Mouse (Mus musculus) adrenal gland, postnatal 10 days (tissue): Measurements from ENCODE around the gene Slc26a8. TPM values are rescaled to one million over a fixed set of nuclear protein-coding genes. Genes with fewer than 3 reads are reported as not detected.

ENCODE experiments used
- DNase-seq: peaks from one replicate; pipeline ENCODE4 v3.0.0; 2021; ENCODE audit warnings: mixed read lengths
- total RNA-seq, 2 experiments: library from RNA; stranded (reverse); gene quantifications; 2 replicates each; pipeline ENCODE4 v1.2.3; 2021

The Slc26a8 gene
- total RNA-seq, 2 experiments from 2014 or later: 1.4 to 4.7 TPM

- peak; percentile 60 for DNase-seq
Observed at GRCm38 (mm10) chr17:28591476-28591875, 98.6 kb downstream of the Slc26a8 start.

GRCm38 (mm10) chr17:28590596-28590995, 99.4 kb downstream of the Slc26a8 start:
- DNase-seq: no peak

GRCm38 (mm10) chr17:28588591-28588990, 101.4 kb downstream of the Slc26a8 start:
- no peak for DNase-seq

Other genes starting within 250 kb of the Slc26a8 start
- 10 to 100 TPM; 55.4 to 95.1 TPM for gene Fkbp5, start 172.7 kb downstream of the Slc26a8 start, total RNA-seq
- not detected for gene Armc12, start 159.4 kb downstream of the Slc26a8 start, total RNA-seq
- gene Clpsl2, start 140.8 kb downstream of the Slc26a8 start, total RNA-seq: not detected
- not detected for gene Clps, start 129.5 kb downstream of the Slc26a8 start, total RNA-seq
- 1 to 10 TPM; 1.5 to 1.7 TPM for gene Lhfpl5, start 114.6 kb downstream of the Slc26a8 start, total RNA-seq
- gene Srpk1, start 67.5 kb downstream of the Slc26a8 start, total RNA-seq: 10 to 100 TPM; 53.2 to 62.8 TPM
- gene Mapk14, start 1.1 kb upstream of the Slc26a8 start, total RNA-seq: 10 to 100 TPM; 63.6 to 74.4 TPM
- gene AC170998.1, start 35.9 kb upstream of the Slc26a8 start, total RNA-seq: 1 to 10 TPM in 1 of 2 experiments, under 1 TPM in 1; 0.78 to 1.7 TPM
- gene Mapk13, start 79.1 kb upstream of the Slc26a8 start, total RNA-seq: 10 to 100 TPM; 34.6 to 35.5 TPM
- 10 to 100 TPM; 56.2 to 62.8 TPM for gene Brpf3, start 110.9 kb upstream of the Slc26a8 start, total RNA-seq
- not detected for gene Pnpla1, start 168.2 kb upstream of the Slc26a8 start, total RNA-seq
- under 1 TPM; 0.09 to 0.12 TPM for gene 4930539E08Rik, start 225.1 kb upstream of the Slc26a8 start, total RNA-seq